Mouse (Mus musculus): ENCODE data around the gene Slc1a2.

GRCm38 (mm10) chr2:102733128-102733527, 74.7 kb downstream of the Slc1a2 start:
- TF ChIP-seq MAX (IDR thresholded peaks at IDR 0.05) (no peak), USF1 (IDR thresholded peaks at IDR 0.05; ENCODE audit: low read depth) (no peak), CTCF (IDR thresholded peaks at IDR 0.05; ENCODE audit: control insufficient read depth, insufficient read depth, insufficient read length) (no peak), MYOG (IDR thresholded peaks at IDR 0.05; ENCODE audit: control insufficient read depth, extremely low read depth, insufficient read length) (no peak)
